Mouse (Mus musculus) lung, embryonic 15.5 days (tissue): ENCODE results near the gene Exph5. TPM values are rescaled to one million over a fixed set of nuclear protein-coding genes. Genes with fewer than 3 reads are reported as not detected.
A peak's percentile ranks its signal among the peaks of the same experiment; 100 is the strongest.

Experiments used
- ATAC-seq: fragments of 200-750 bp; cut with Nextera tagmentation; 2 replicates; pipeline ENCODE4 v1.8.0; 2017; ENCODE audit warnings: moderate number of reproducible peaks, borderline replicate concordance; ENCODE audit not compliant: low FRiP score, low TSS enrichment; ENCODE audit errors: extremely low read depth
- H3K27ac ChIP-seq: fragments of 300-500 bp; sonication (generic); 2 replicates; pipeline ENCODE4 v1.5.1; 2015; ENCODE audit warnings: moderate library complexity, mild to moderate bottlenecking, inconsistent platforms
- H3K27me3 ChIP-seq: fragments of 300-500 bp; sonication (generic); 2 replicates; pipeline ENCODE4 v1.6.1; 2015; ENCODE audit warnings: inconsistent platforms
- H3K36me3 ChIP-seq: fragments of 300-500 bp; sonication (generic); 2 replicates; pipeline ENCODE4 v1.6.1; 2015; ENCODE audit warnings: inconsistent platforms
- H3K4me1 ChIP-seq: fragments of 300-500 bp; sonication (generic); 2 replicates; pipeline ENCODE4 v1.6.1; 2015; ENCODE audit warnings: inconsistent platforms
- H3K4me2 ChIP-seq: fragments of 300-500 bp; sonication (generic); 2 replicates; pipeline ENCODE4 v1.6.1; 2015; ENCODE audit warnings: inconsistent platforms, mild to moderate bottlenecking, moderate library complexity
- H3K4me3 ChIP-seq: fragments of 300-500 bp; sonication (generic); 2 replicates; pipeline ENCODE4 v1.5.1; 2015; ENCODE audit warnings: mild to moderate bottlenecking, inconsistent platforms
- H3K9ac ChIP-seq: fragments of 300-500 bp; sonication (generic); 2 replicates; pipeline ENCODE4 v1.6.1; 2015; ENCODE audit warnings: inconsistent platforms
- H3K9me3 ChIP-seq: fragments of 300-500 bp; sonication (generic); 2 replicates; pipeline ENCODE4 v1.6.1; 2016; ENCODE audit warnings: inconsistent platforms
- whole genome bisulfite sequencing: fragments of 180-500 bp; shearing (Covaris S2); methylation state at CpG from one replicate; pipeline ENCODE4 v1.1.7; 2015; 5-methylcytosine and 5-hydroxymethylcytosine counted together
- polyA plus RNA-seq: library from polyadenylated mRNA; unstranded; fragments of >200 nt; fragmentation: Nextera tagmentation; extraction: Ambion mirVana; gene quantifications from 2 replicates; pipeline ENCODE4 v1.2.1, GENCODE M21; 2015

The Exph5 gene
- polyA plus RNA-seq, 1 experiment from 2014 or later, result 7.0 TPM

DNA sequence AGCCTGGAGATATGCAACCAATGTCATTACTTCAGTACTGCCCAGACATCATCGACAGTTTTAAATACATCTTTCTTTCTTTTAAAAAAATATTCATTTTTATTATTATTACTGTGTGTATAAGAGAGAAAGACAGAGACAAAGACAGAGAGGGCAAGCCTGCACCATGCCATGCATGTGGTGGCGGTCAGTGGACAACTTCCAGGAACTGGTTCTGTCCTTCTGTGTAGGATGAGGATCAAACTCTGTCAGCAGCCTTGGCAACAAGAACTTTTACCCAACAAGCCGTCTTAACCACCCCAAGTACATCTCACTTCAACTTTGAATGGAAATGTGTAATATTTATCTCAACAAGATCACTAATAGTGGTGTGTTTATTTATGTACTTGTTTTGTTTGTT is 40.5 kb downstream of the Exph5 start:
- H3K4me3 ChIP-seq, result peak overlapping the region; percentile 50
- no peak for ATAC-seq
- no peaks in the 10 kb centered on the region for H3K36me3 ChIP-seq
- no peaks in the 10 kb centered on the region for H3K27me3 ChIP-seq
- peak overlapping the region; percentile 70 for H3K4me2 ChIP-seq
- 64% methylated on average over 3 of the region's 3 CpGs for WGBS
- H3K4me1 ChIP-seq, result 0 out of 2 replicates have a peak, but pooled peaks cover 3% of the 10 kb centered on the region
- H3K9me3 ChIP-seq, result no peaks in the 10 kb centered on the region
- no peak overlapping the region for H3K27ac ChIP-seq
- no peak overlapping the region for H3K9ac ChIP-seq

DNA sequence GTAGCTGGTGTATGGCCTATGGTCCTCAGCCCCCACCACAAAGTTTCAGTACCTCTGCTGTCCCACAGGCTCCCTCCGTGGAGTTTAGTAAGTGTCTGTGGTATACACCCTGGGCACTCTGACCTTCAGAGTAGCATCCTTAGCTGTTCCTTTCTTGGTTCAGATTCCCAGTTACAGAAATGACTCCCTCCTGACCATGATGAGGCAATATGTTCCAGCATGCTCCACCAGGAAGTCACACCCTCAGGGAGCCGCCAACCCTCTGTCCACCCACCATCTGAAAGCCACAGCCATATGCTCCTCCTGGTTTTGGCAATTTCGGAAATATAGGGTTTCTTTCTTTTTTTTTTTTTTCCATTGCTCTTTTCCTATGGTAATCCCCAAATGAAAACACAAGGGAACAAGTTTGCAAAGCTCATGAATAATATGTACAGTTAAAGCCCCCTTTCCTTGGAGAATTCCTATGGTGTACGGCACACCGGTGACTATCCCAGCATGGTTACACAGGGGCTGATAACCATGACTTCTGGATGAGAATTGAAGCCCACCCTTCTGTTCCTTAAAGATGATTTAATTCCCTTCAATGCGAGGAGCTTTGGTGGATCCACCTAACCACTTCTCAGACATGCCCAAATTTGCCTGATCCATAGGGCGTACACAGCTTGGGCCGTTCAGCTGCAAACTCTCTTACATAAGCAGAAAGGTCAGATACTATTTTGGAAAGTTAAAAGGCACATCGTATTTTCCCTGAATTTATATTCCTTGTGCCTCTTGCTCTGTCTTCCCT is 43.4 kb downstream of the Exph5 start:
- H3K4me3 ChIP-seq, result no peak overlapping the region
- WGBS, result 87% methylated on average over 9 of the region's 9 CpGs
- no peaks in the 10 kb centered on the region for H3K36me3 ChIP-seq
- H3K9ac ChIP-seq, result no peak overlapping the region
- no peaks in the 10 kb centered on the region for H3K9me3 ChIP-seq
- ATAC-seq, result no peak
- no peak overlapping the region for H3K4me2 ChIP-seq
- H3K4me1 ChIP-seq, result 0 out of 2 replicates have a peak, but pooled peaks cover under 1% of the 10 kb centered on the region
- no peak overlapping the region for H3K27ac ChIP-seq
- H3K27me3 ChIP-seq, result no peaks in the 10 kb centered on the region

DNA sequence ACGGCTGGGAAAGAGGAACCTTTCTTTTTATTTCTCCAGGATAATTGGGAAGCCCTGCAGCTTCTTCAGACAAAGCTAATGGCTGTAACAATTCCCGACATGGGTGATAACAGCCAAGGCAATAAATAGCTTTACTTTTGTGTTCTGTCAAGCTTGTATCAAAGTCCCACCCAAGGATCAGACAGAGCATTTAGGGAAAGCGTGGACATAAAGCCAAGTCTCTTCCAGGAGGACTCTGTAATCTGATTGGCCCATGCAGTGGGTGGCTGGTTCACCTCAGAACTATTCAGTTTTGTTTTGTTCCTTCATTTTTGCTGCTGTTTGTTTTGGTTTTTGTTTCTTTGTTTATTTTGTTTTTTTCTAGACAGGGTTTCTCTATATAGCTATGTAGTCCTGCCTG is 44.3 kb downstream of the Exph5 start:
- Histone ChIP-seq H3K4me2 (no peak overlapping the region), H3K4me1 (no peaks in the 10 kb centered on the region), H3K4me3 (no peak overlapping the region), H3K9me3 (no peaks in the 10 kb centered on the region), H3K9ac (no peak overlapping the region), H3K36me3 (no peaks in the 10 kb centered on the region), H3K27ac (no peak overlapping the region), H3K27me3 (no peaks in the 10 kb centered on the region)
- ATAC-seq, result no peak
- WGBS, result 73% methylated on average over 3 of the region's 3 CpGs

DNA sequence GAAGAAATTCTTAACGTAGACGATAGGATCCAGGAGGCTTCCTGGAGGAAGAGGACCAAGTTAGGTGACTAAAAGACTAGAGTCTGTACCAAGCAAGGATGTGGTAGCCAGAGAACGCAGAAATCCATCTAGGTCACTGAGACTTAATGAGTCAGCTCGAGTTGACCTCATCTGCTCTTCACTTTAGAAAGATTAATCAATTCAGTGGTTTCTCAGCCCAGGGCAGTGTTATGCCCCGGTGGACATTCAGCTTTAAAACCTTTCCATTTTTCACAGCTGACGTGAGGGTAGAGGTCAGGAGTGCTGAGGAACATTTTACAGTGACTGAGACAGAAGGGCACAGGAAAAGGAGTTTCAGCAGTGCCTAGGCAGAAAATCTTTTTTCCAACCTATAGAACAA is 44.9 kb downstream of the Exph5 start:
- no peaks in the 10 kb centered on the region for H3K27me3 ChIP-seq
- H3K9me3 ChIP-seq, result no peaks in the 10 kb centered on the region
- no peaks in the 10 kb centered on the region for H3K4me1 ChIP-seq
- no peak for ATAC-seq
- WGBS, result 51% methylated on average over 6 of the region's 6 CpGs
- no peak overlapping the region for H3K27ac ChIP-seq
- no peaks in the 10 kb centered on the region for H3K36me3 ChIP-seq
- no peak overlapping the region for H3K4me3 ChIP-seq
- no peak overlapping the region for H3K9ac ChIP-seq
- no peak overlapping the region for H3K4me2 ChIP-seq

DNA sequence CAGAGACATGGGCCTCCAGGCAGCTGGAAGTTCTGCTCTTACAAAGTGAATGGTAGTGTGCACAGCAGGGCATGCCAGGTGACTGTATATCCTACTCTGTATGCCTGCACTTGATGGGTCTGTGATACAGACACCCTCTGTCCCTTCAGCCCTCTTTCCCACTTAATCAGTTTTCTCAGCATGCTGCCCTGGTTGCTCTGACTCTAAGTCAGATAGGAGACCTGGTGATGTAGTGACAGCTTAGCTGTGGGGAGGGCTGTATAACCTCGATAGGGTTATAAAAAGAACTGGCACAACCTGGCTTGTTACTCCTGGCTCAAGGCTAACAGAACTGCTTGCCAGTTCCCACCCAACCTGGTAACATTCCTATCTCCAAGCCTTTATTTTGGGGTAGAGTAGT is 47.7 kb downstream of the Exph5 start:
- no peaks in the 10 kb centered on the region for H3K27me3 ChIP-seq
- no peak overlapping the region for H3K4me3 ChIP-seq
- no peak overlapping the region for H3K4me2 ChIP-seq
- ATAC-seq, result no peak
- WGBS, result 77% methylated on average over 1 of the region's 1 CpGs
- H3K27ac ChIP-seq, result no peak overlapping the region
- H3K36me3 ChIP-seq, result no peaks in the 10 kb centered on the region
- no peaks in the 10 kb centered on the region for H3K4me1 ChIP-seq
- H3K9ac ChIP-seq, result no peak overlapping the region
- no peaks in the 10 kb centered on the region for H3K9me3 ChIP-seq

DNA sequence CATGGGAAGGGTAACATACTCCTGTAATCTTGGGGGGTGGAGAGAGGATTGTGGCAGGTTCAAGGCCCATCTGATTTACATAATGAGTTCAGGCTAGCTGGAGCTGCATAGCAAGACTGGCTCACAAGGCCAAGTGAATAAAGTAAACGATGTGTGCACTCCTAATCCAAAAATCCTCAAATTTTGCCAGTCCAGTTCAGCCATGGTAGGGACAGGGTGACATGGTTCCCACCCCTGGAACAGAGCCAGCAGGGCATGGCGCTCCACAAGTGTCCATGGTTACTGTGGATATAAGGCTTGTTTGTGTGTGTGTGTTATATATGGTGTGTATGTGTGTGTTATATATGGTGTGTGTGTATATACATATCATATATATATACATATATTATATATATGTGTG is 48.9 kb downstream of the Exph5 start:
- WGBS, result 89% methylated on average over 2 of the region's 2 CpGs
- no peak overlapping the region for H3K9ac ChIP-seq
- H3K4me1 ChIP-seq, result no peaks in the 10 kb centered on the region; the same call in 1 of the 2 replicates
- no peak overlapping the region for H3K27ac ChIP-seq
- H3K4me3 ChIP-seq, result no peak overlapping the region
- H3K27me3 ChIP-seq, result no peaks in the 10 kb centered on the region
- no peaks in the 10 kb centered on the region for H3K36me3 ChIP-seq
- no peak for ATAC-seq
- H3K9me3 ChIP-seq, result no peaks in the 10 kb centered on the region
- H3K4me2 ChIP-seq, result no peak overlapping the region

DNA sequence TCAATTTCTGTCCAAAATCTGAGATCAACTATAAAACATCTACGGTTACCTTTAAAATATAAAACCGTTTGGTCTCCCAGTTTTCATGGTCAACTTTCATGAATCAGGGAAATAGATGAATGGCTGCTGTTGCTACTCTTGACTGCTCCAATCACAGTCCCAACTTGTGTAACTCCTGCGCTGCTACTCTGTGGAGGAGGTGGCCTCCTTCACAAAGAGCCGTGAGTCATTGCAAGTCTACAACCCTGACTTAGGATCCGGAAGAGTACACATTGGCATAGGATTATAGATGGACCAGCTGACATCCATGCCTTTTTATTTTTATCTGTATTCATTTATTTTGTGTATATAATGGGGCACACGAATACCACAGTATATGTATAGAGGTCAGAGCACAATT is 50.4 kb downstream of the Exph5 start:
- Histone ChIP-seq H3K36me3 (no peaks in the 10 kb centered on the region), H3K27ac (no peak overlapping the region), H3K4me1 (no peaks in the 10 kb centered on the region; the same call in 1 of the 2 replicates), H3K9me3 (no peaks in the 10 kb centered on the region), H3K9ac (no peak overlapping the region), H3K4me3 (no peak overlapping the region), H3K27me3 (no peaks in the 10 kb centered on the region), H3K4me2 (no peak overlapping the region)
- 82% methylated on average over 6 of the region's 6 CpGs for whole genome bisulfite sequencing
- no peak for ATAC-seq

DNA sequence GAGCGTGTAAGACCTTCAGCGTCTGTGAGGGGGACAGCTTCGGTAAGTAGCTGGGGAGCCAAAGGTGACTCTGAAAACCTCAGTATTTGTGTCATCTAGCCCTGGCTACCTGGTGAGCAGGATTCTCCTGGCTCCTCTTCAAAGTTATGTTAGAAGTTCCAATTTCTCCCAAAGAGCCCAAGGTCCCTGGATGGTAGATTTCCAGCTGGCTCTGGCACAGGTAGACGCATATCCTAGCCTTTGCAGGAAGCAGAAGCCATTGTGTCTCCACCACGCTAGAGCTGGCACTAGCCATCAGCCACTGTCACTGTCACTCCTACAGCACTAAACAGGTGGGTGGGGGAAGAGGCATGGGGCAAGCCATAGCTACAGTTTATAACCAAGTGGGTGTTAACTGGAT is 51.7 kb downstream of the Exph5 start:
- H3K4me3 ChIP-seq, result no peak overlapping the region
- WGBS, result 84% methylated on average over 5 of the region's 5 CpGs
- ATAC-seq, result no peak

DNA sequence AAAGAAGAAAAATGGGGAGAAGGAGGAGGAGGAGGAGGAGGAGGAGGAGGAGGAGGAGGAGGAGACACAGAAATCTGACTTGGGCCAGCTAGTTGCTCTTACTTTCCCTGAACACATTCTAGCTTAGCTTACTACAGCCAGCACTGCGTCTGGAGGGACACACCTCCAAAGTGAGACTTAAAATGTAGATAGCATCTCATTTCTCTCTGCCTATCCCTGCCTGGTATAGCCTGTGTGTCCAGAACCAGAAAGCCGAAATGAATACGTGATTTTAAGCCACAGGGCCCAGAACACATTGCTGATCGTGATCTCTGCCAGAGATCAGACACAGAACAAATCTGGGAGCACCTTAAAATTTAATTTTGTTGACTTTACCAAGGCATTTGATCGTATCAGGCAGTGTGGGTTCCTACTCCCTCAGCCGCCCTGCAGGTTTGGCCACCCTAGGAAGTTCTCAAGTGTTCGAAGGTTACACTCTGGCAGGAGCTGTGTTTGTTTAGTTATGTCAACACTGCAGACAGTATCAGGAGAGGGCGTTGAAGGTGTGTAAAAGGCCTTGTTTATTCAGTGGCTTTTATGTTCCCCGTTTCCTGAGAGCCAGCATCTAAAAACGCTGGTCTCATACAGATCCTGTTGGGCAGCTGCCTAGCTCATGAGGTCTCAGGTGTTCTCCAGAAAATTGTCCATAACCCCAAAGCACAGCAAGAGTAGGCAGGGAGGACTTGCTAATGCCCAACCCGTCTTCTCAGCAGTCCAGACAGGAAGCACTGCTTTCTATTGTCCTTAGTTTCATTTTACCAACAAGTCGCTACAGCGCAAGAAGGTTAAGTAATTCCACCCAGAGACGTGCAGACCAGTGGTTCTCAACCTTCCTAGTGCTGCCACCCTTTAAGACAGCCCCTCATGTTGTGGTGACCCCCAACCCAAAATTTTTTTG is 55.0 kb downstream of the Exph5 start:
- Histone ChIP-seq H3K9me3 (no peaks in the 10 kb centered on the region), H3K4me3 (peak overlapping the region; percentile 9), H3K9ac (no peak overlapping the region), H3K36me3 (no peaks in the 10 kb centered on the region), H3K4me2 (peak overlapping the region; percentile 41), H3K4me1 (no peaks in the 10 kb centered on the region; the same call in 1 of the 2 replicates), H3K27me3 (no peaks in the 10 kb centered on the region), H3K27ac (peak overlapping the region; percentile 87)
- peak; percentile 94 for ATAC-seq
- 29% methylated on average over 14 of the region's 14 CpGs for WGBS

More for the DNA sequence above, 51.7 kb downstream of the Exph5 start:
- Histone ChIP-seq H3K27me3 (no peaks in the 10 kb centered on the region), H3K4me1 (no peaks in the 10 kb centered on the region; the same call in 1 of the 2 replicates), H3K36me3 (no peaks in the 10 kb centered on the region), H3K9me3 (no peaks in the 10 kb centered on the region), H3K4me2 (no peak overlapping the region), H3K27ac (no peak overlapping the region), H3K9ac (no peak overlapping the region)

DNA sequence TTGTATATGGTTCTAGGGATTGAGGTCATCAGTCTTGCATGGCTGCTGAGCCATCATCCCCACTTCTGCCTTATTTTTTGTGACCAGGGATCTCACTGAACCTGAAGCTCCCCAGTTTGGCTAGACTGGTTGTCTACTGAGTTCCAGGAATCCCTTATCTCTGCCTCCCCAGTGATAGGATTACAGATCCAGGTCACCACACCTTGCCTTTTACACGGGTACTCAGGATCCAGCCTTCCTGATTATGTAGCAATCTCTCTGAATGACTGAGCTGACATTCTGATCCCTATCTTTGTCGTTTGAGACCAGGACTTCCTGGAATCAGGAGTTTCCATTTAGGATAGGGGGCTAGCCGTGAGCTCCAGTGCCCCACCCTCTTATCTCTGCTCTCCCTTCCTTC is 69.9 kb downstream of the Exph5 start:
- no peak for ATAC-seq
- H3K4me3 ChIP-seq, result no peak overlapping the region
- no peaks in the 10 kb centered on the region for H3K9me3 ChIP-seq
- H3K27ac ChIP-seq, result no peak overlapping the region
- 44% methylated on average over 3 of the region's 3 CpGs for WGBS
- H3K27me3 ChIP-seq, result no peaks in the 10 kb centered on the region
- H3K9ac ChIP-seq, result no peak overlapping the region
- no peaks in the 10 kb centered on the region for H3K4me1 ChIP-seq
- H3K36me3 ChIP-seq, result peaks cover 4% of the 10 kb centered on the region
- H3K4me2 ChIP-seq, result no peak overlapping the region

DNA sequence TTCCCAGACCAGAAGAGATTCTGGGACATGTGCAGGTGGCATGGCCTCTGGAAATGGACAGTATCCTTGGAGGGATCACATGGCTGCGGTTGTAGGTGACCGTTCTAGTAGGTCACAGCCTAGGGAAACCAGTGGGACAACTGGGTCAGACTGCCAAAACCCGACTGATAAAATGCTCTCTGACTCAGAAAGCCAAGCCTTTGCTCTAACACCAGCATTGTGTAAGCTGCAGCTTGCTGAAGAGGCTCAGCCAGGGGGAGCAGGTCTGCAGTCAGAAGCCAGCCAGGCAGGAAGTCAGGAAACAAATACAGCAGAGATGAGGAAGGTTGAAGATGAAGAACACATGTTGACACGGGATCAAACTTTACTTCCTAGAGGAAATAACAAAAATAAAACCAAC is 74.4 kb downstream of the Exph5 start:
- WGBS, result 66% methylated on average over 4 of the region's 4 CpGs
- no peak overlapping the region for H3K27ac ChIP-seq

DNA sequence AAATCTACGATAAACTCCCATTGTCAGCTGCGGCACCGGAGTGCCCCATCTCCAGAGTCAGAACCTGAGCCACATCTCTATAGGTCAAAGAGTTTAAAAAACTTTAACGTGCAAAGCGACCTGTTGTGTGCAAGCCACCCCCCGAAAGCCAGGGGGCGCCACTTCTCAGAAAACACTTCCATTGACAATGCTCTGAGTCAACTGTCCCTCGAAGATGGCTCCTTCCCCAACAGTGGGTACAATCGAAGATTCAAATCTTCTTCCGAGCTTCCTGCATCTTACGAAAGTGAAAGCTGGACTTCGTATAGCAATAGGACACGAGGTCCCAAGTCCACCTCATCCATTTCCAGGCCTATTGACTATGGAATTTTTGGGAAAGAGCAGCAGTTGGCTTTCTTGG is 75.3 kb downstream of the Exph5 start:
- no peak overlapping the region for H3K4me3 ChIP-seq
- H3K4me1 ChIP-seq, result 0 out of 2 replicates have a peak, but pooled peaks cover 3% of the 10 kb centered on the region
- WGBS, result 84% methylated on average over 13 of the region's 13 CpGs
- H3K4me2 ChIP-seq, result no peak overlapping the region
- ATAC-seq, result no peak
- no peaks in the 10 kb centered on the region for H3K9me3 ChIP-seq
- H3K36me3 ChIP-seq, result peaks cover 4% of the 10 kb centered on the region; the same call in 1 of the 2 replicates
- H3K27ac ChIP-seq, result no peak overlapping the region
- no peak overlapping the region for H3K9ac ChIP-seq
- H3K27me3 ChIP-seq, result no peaks in the 10 kb centered on the region

More for the DNA sequence above, 74.4 kb downstream of the Exph5 start:
- Histone ChIP-seq H3K4me3 (no peak overlapping the region), H3K36me3 (peaks cover 4% of the 10 kb centered on the region; the same call in 1 of the 2 replicates), H3K9ac (no peak overlapping the region), H3K9me3 (no peaks in the 10 kb centered on the region), H3K4me1 (0 out of 2 replicates have a peak, but pooled peaks cover 3% of the 10 kb centered on the region), H3K4me2 (no peak overlapping the region), H3K27me3 (no peaks in the 10 kb centered on the region)
- no peak for ATAC-seq
